Mouse (Mus musculus) stomach, embryonic 14.5 days (tissue): ENCODE data around the gene Ppfia1. TPM values are rescaled to one million over a fixed set of nuclear protein-coding genes. Genes with fewer than 3 reads are reported as not detected.

Experiments
- ATAC-seq: fragments of 200-750 bp; cut with Nextera tagmentation; 2 replicates; pipeline ENCODE4 v1.8.0; 2017; ENCODE audit warnings: low read depth, moderate TSS enrichment; ENCODE audit not compliant: insufficient number of reproducible peaks, insufficient read depth, low FRiP score
- H3K27ac ChIP-seq: fragments of 300-500 bp; sonication (generic); 2 replicates; pipeline ENCODE4 v1.5.1; 2014; ENCODE audit warnings: mild to moderate bottlenecking, low read length, moderate library complexity, mixed read lengths
- H3K27me3 ChIP-seq: fragments of 300-500 bp; sonication (generic); 2 replicates; pipeline ENCODE4 v1.6.1; 2014; ENCODE audit warnings: low read length, control low read depth, mixed read lengths; ENCODE audit not compliant: control insufficient read depth, insufficient read depth
- H3K36me3 ChIP-seq: fragments of 300-500 bp; sonication (generic); 2 replicates; pipeline ENCODE4 v1.6.1; 2014; ENCODE audit warnings: mild to moderate bottlenecking, control low read depth, low read length, moderate library complexity, mixed read lengths; ENCODE audit not compliant: control insufficient read depth, insufficient read depth
- H3K4me1 ChIP-seq: fragments of 300-500 bp; sonication (generic); 2 replicates; pipeline ENCODE4 v1.6.1; 2014; ENCODE audit warnings: low read length, control low read depth, mixed read lengths; ENCODE audit not compliant: control insufficient read depth, insufficient read depth
- H3K4me2 ChIP-seq: fragments of 300-500 bp; sonication (generic); replicated peaks from 2 replicates; pipeline ENCODE4 v1.6.1; 2014; ENCODE audit warnings: low read depth, low read length, control low read depth
- H3K4me3 ChIP-seq: fragments of 300-500 bp; sonication (generic); 2 replicates; pipeline ENCODE4 v1.5.1; 2014; ENCODE audit warnings: low read depth, low read length, control low read depth
- H3K9ac ChIP-seq: fragments of 300-500 bp; sonication (generic); replicated peaks from 2 replicates; pipeline ENCODE4 v1.6.1; 2014; ENCODE audit warnings: low read depth, mild to moderate bottlenecking, control low read depth, low read length, moderate library complexity, mixed read lengths
- H3K9me3 ChIP-seq: fragments of 300-500 bp; sonication (generic); 2 replicates; pipeline ENCODE4 v1.6.1; 2016; ENCODE audit warnings: low read depth, low read length, control low read depth; ENCODE audit not compliant: control insufficient read depth
- WGBS: fragments of 180-500 bp; shearing (Covaris S2); extraction: QIAGEN DNeasy Blood & Tissue Kit; methylation state at CpG from one replicate; pipeline ENCODE4 v1.1.7; 2014; 5-methylcytosine and 5-hydroxymethylcytosine counted together
- polyA plus RNA-seq: library from polyadenylated mRNA; unstranded; fragments of >200 nt; fragmentation: Nextera tagmentation; extraction: Ambion mirVana; gene quantifications from 2 replicates; pipeline ENCODE4 v1.2.1, GENCODE M21; 2014

Ppfia1 gene
- polyA plus RNA-seq, 1 experiment from 2014 or later, result 40.1 TPM

- Histone ChIP-seq H3K4me3 (no peak overlapping the region), H3K36me3 (peaks cover 74% of the 10 kb centered on the region), H3K4me1 (no peaks in the 10 kb centered on the region), H3K27ac (no peak overlapping the region), H3K4me2 (no peak overlapping the region), H3K9me3 (no peaks in the 10 kb centered on the region), H3K9ac (no peak overlapping the region), H3K27me3 (no peaks in the 10 kb centered on the region)
- 91% methylated on average over 9 of the region's 9 CpGs for WGBS
- no peak for ATAC-seq
These were observed 102.9 kb downstream of the Ppfia1 start for GRCm38 (mm10) chr7:144450661-144451060.

DNA sequence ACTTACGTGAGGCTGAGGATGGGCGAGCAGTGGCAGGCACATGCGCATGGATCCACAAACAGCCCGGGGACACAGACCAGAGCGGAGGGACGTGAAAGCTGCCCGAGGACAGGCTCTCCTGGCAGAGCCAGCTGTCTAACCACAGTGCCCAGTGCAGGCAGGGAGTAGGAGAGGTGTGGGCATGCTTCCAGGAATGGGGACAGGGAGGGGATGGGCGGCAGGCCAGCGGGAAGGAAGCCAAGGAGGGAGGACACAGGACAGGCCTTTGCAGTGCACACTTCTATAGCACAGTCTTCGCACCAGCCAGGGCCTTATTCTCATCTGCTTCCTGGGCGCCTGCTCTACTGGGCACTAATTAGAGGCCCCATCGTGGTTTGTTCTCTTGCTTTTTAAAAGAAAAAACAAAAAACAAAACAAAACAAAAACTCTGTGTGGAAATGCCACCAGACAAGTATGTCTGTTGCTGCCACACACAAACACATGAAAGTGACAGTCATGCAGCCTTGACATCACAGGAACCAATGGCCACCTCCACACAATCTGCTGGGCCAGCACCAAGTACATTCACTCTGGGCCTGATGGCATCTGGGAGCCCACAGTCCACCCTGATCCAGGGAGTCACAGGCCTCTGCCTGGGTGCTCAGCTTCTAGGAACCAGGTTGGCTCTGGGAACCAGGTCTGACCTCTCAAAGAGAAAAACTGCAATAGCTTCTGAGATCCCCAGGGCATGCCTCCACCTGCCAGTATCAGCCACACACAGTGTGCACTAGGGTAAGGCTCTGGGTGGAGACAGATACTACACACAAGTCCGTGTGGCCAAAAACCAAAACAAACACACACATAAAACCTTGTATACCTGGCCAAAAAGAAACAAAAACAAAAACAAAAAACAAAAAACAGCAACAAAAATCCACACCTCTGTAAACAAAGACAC lies 103.6 kb downstream of the Ppfia1 start:
- ATAC-seq, result no peak
- Histone ChIP-seq H3K27ac (no peak overlapping the region), H3K9me3 (no peaks in the 10 kb centered on the region), H3K9ac (no peak overlapping the region), H3K36me3 (peaks cover 74% of the 10 kb centered on the region), H3K4me1 (no peaks in the 10 kb centered on the region), H3K27me3 (no peaks in the 10 kb centered on the region), H3K4me2 (no peak overlapping the region), H3K4me3 (no peak overlapping the region)
- WGBS, result 94% methylated on average over 13 of the region's 13 CpGs

DNA sequence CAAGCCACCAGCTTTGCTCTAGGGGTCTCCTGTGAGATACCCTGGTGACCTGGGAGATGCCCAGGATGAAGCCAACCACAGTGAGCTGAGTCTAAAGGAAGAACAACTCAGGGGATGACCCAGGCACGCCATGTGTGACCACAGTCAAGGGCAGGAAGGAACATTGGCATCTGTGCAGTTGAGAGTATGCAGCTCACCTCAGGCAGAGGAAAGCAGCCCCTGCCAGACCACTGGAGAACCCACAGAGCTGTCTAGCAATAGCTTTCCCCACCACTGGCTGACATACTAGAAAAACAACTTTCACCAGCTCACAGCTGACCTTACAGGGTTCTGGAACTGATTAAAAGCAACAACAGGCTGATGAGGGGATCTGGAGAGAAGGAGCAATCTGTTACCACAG lies 105.3 kb downstream of the Ppfia1 start:
- Histone ChIP-seq H3K4me1 (no peaks in the 10 kb centered on the region), H3K4me2 (no peak overlapping the region), H3K27me3 (no peaks in the 10 kb centered on the region), H3K27ac (no peak overlapping the region), H3K4me3 (no peak overlapping the region), H3K9me3 (no peaks in the 10 kb centered on the region), H3K36me3 (peaks cover 65% of the 10 kb centered on the region), H3K9ac (no peak overlapping the region)
- ATAC-seq, result no peak
- WGBS, result 85% methylated on average over 1 of the region's 1 CpGs

DNA sequence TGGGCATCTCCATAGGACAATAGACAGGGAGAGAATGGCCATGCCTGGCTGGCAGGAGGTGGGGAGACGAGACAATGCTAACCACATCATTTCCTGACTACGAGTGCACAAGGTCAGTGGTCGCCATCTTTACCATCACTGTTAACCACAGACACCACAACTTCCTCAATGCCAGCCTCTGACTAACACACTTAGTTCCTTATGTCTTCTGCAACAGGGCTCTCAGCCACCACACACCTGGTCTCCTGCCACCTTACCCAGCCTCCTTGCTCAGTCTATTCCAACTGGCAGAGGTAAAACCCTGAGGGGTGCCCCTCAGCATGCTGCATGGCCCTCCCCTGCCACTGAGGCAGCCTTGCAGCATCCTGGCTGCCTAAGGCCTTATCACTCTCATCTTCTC lies 106.4 kb downstream of the Ppfia1 start:
- no peak overlapping the region for H3K4me2 ChIP-seq

GRCm38 (mm10) chr7:144444788-144445187 lies 108.7 kb downstream of the Ppfia1 start:
- Histone ChIP-seq H3K27me3 (no peaks in the 10 kb centered on the region), H3K9ac (no peak overlapping the region), H3K27ac (no peak overlapping the region), H3K4me2 (no peak overlapping the region), H3K36me3 (peaks cover 71% of the 10 kb centered on the region), H3K4me1 (no peaks in the 10 kb centered on the region), H3K4me3 (no peak overlapping the region), H3K9me3 (no peaks in the 10 kb centered on the region)
- ATAC-seq, result no peak
- 86% methylated on average over 7 of the region's 7 CpGs for WGBS

More for the DNA sequence above, 106.4 kb downstream of the Ppfia1 start:
- Histone ChIP-seq H3K27ac (no peak overlapping the region), H3K36me3 (peaks cover 68% of the 10 kb centered on the region), H3K27me3 (no peaks in the 10 kb centered on the region), H3K4me1 (no peaks in the 10 kb centered on the region), H3K9ac (no peak overlapping the region), H3K9me3 (no peaks in the 10 kb centered on the region), H3K4me3 (no peak overlapping the region)
- ATAC-seq, result no peak
- WGBS, result 83% methylated on average over 3 of the region's 3 CpGs

- H3K9me3 ChIP-seq, result no peaks in the 10 kb centered on the region
- no peaks in the 10 kb centered on the region for H3K27me3 ChIP-seq
- no peaks in the 10 kb centered on the region for H3K4me1 ChIP-seq
- H3K9ac ChIP-seq, result no peak overlapping the region
- peaks cover 79% of the 10 kb centered on the region for H3K36me3 ChIP-seq
- no peak overlapping the region for H3K4me3 ChIP-seq
- no peak overlapping the region for H3K4me2 ChIP-seq
- 90% methylated on average over 4 of the region's 4 CpGs for WGBS
- no peak for ATAC-seq
- no peak overlapping the region for H3K27ac ChIP-seq
These were observed 111.6 kb downstream of the Ppfia1 start for GRCm38 (mm10) chr7:144441976-144442375.

DNA sequence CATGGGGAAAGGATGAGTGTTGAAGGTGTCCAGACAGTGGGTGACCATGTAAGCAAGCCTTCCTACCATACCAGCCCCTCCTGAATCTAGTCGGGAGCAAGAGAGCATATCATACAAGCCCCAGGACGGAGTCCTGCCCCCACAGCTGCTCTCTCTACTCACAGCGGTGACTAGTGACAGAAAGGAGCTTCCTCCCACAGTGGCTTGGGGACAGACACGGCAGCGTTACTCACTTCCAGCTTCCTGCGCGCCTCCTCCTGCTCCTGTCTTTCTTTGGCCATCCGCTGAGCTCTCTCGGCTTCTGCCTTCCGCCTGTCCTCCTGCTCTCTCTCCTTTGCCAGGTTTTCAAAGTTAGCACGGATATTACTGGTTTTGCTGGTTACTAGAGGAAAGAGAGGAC lies 112.1 kb downstream of the Ppfia1 start:
- 90% methylated on average over 11 of the region's 11 CpGs for WGBS

GRCm38 (mm10) chr7:144438811-144439210 lies 114.7 kb downstream of the Ppfia1 start:
- H3K4me3 ChIP-seq, result no peak overlapping the region
- no peaks in the 10 kb centered on the region for H3K9me3 ChIP-seq
- H3K27ac ChIP-seq, result no peak overlapping the region
- peaks cover 65% of the 10 kb centered on the region for H3K36me3 ChIP-seq
- no peaks in the 10 kb centered on the region for H3K4me1 ChIP-seq
- no peak for ATAC-seq
- no peaks in the 10 kb centered on the region for H3K27me3 ChIP-seq
- WGBS, result 97% methylated on average over 7 of the region's 7 CpGs
- H3K9ac ChIP-seq, result no peak overlapping the region
- H3K4me2 ChIP-seq, result no peak overlapping the region

More for the DNA sequence above, 112.1 kb downstream of the Ppfia1 start:
- Histone ChIP-seq H3K27me3 (no peaks in the 10 kb centered on the region), H3K4me3 (no peak overlapping the region), H3K4me2 (no peak overlapping the region), H3K27ac (no peak overlapping the region), H3K4me1 (no peaks in the 10 kb centered on the region), H3K9me3 (no peaks in the 10 kb centered on the region), H3K36me3 (peaks cover 83% of the 10 kb centered on the region), H3K9ac (no peak overlapping the region)
- no peak for ATAC-seq
